8 mouse cellular contexts compared by ENCODE assay signal in genomic region chr9:49341044-49341365, GRCm38 (mm10). TPM values are rescaled to one million over a fixed set of nuclear protein-coding genes. Genes with fewer than 3 reads are reported as not detected.
DNase-seq lines count a peak whose midpoint lies in the region; ATAC-seq and TF ChIP-seq lines count a peak whose summit lies in the region.

No protein-coding gene starts in this region.

- intact Hi-C loops in heart, postnatal 25 days (cut with DNase I), result no loop called here
- intact Hi-C loops in left cerebral cortex, postnatal 25 days (cut with DNase I), result no loop called here

- peaks cover 4% of the 10 kb centered on the region; the same call in 1 of the 2 replicates for H3K4me1 ChIP-seq in heart, embryonic 11.5 days (ENCODE audit: control insufficient read depth, insufficient read depth, low read length)
- peaks cover 5% of the 10 kb centered on the region; the same call in 1 of the 2 replicates for H3K4me1 ChIP-seq in kidney, postnatal 0 days (replicated peaks; ENCODE audit: insufficient read depth, low read length)
- peaks cover 2% of the 10 kb centered on the region; the same call in 1 of the 2 replicates for H3K4me1 ChIP-seq in midbrain, embryonic 11.5 days (ENCODE audit: control insufficient read depth, insufficient read depth, low read length)

- H3K27me3 ChIP-seq in heart, embryonic 11.5 days (ENCODE audit: control insufficient read depth, insufficient read depth, low read length), result peaks cover 29% of the 10 kb centered on the region
- peaks cover 16% of the 10 kb centered on the region for H3K27me3 ChIP-seq in kidney, postnatal 0 days (ENCODE audit: insufficient read depth, low read length)
- peaks cover 26% of the 10 kb centered on the region for H3K27me3 ChIP-seq in midbrain, embryonic 11.5 days (ENCODE audit: control insufficient read depth, insufficient read depth, low read length)

- no peak overlapping the region for H3K9ac ChIP-seq in heart, embryonic 11.5 days (ENCODE audit: low read depth, low read length)
- no peak overlapping the region for H3K9ac ChIP-seq in kidney, postnatal 0 days (ENCODE audit: low read depth, low read length)
- H3K9ac ChIP-seq in midbrain, embryonic 11.5 days (ENCODE audit: low read length), result no peak overlapping the region

- H3K4me3 ChIP-seq in heart, embryonic 11.5 days (ENCODE audit: low read depth, low read length), result peak overlapping the region; percentile 38; the same call in 1 of the 2 replicates
- H3K4me3 ChIP-seq in kidney, postnatal 0 days (replicated peaks; ENCODE audit: low read depth, low read length), result no peak overlapping the region
- peak overlapping the region; percentile 46 for H3K4me3 ChIP-seq in midbrain, embryonic 11.5 days (ENCODE audit: low read depth, low read length)

- H3K9me3 ChIP-seq in heart, embryonic 11.5 days (replicated peaks; ENCODE audit: control insufficient read depth, low read length), result no peaks in the 10 kb centered on the region
- no peaks in the 10 kb centered on the region for H3K9me3 ChIP-seq in kidney, postnatal 0 days (replicated peaks; ENCODE audit: low read length)
- H3K9me3 ChIP-seq in midbrain, embryonic 11.5 days (ENCODE audit: control insufficient read depth, low read length), result no peaks in the 10 kb centered on the region

- no peaks in the 10 kb centered on the region for H3K36me3 ChIP-seq in heart, embryonic 11.5 days (ENCODE audit: control insufficient read depth, insufficient read depth, low read length)
- H3K36me3 ChIP-seq in kidney, postnatal 0 days (ENCODE audit: insufficient read depth, low read length), result no peaks in the 10 kb centered on the region
- H3K36me3 ChIP-seq in midbrain, embryonic 11.5 days (ENCODE audit: control insufficient read depth, insufficient read depth, low read length), result no peaks in the 10 kb centered on the region

- peak overlapping the region; percentile 66 for H3K4me2 ChIP-seq in heart, embryonic 11.5 days
- H3K4me2 ChIP-seq in kidney, postnatal 0 days (ENCODE audit: low read length), result peak overlapping the region; percentile 50; the same call in 1 of the 2 replicates
- peak overlapping the region; percentile 90 for H3K4me2 ChIP-seq in midbrain, embryonic 11.5 days

- H3K27ac ChIP-seq in heart, embryonic 11.5 days (ENCODE audit: low read depth, low read length), result no peak overlapping the region
- no peak overlapping the region for H3K27ac ChIP-seq in kidney, postnatal 0 days
- no peak overlapping the region for H3K27ac ChIP-seq in midbrain, embryonic 11.5 days (ENCODE audit: low read depth, low read length)

- under 1% methylated on average over 10 of the region's 10 CpGs for WGBS in heart, embryonic 11.5 days (ENCODE audit: insufficient replicate concordance)
- 3% methylated on average over 10 of the region's 10 CpGs for WGBS in kidney, postnatal 0 days
- WGBS in midbrain, embryonic 11.5 days, result under 1% methylated on average over 10 of the region's 10 CpGs

- ATAC-seq in heart, embryonic 11.5 days (replicated peaks; ENCODE audit: insufficient number of reproducible peaks, low FRiP score, low TSS enrichment), result no peak
- ATAC-seq in granulocyte monocyte progenitor cell, adult 5-6 weeks (replicated peaks; ENCODE audit: poor library complexity, severe bottlenecking), result 0 out of 2 replicates have a peak, but pooled peaks have one; percentile 30
- no peak for ATAC-seq in kidney, postnatal 0 days (replicated peaks; ENCODE audit: low FRiP score, low read depth)
- no peak for ATAC-seq in midbrain, embryonic 11.5 days (ENCODE audit: low FRiP score)

- no peak for TF ChIP-seq CTCF in kidney, postnatal 0 days (IDR thresholded peaks at IDR 0.05; ENCODE audit: low read depth)

- no peak for DNase-seq in heart, postnatal 25 days (ENCODE audit: low spot score)
- peak; percentile 10 to 20 for DNase-seq in adrenal gland, postnatal 4 days (ENCODE audit: low spot score in 2 of 2)
- peak; percentile 89 for DNase-seq in kidney, postnatal 0 days (ENCODE audit: low spot score)
- DNase-seq in midbrain, embryonic 11.5 days (ENCODE audit: low spot score, missing footprints), result peak; percentile 96
- DNase-seq in left cerebral cortex, postnatal 25 days (ENCODE audit: low spot score in 2 of 2), result no peak
- DNase-seq in gastrocnemius, adult 8-10 months (ENCODE audit: low spot score in 2 of 2), result no peak

RNA-seq across cellular contexts. Expression of gene Drd2, which starts 0.6 kb away (rescaled TPM):
- not detected in 2 replicates for polyA plus RNA-seq in heart, embryonic 11.5 days (2014; fragmentation: Nextera tagmentation; extraction: Ambion mirVana)
- 1 to 10 TPM; 1.0 to 1.4 TPM for total RNA-seq in heart, postnatal 25 days (2021)
- total RNA-seq in adrenal gland, postnatal 4 days (2021), result 1 to 10 TPM; 2.1 to 2.4 TPM
- total RNA-seq in granulocyte monocyte progenitor cell, adult 5-6 weeks (2014; fragmentation: Nextera tagmentation), result not detected in 2 replicates
- not detected in 2 replicates for total RNA-seq in granulocyte monocyte progenitor cell, adult 5-6 weeks (2017)
- not detected in 2 replicates for polyA plus RNA-seq in kidney, postnatal 0 days (2015; fragmentation: Nextera tagmentation; extraction: Ambion mirVana)
- polyA plus RNA-seq in midbrain, embryonic 11.5 days (2014; fragmentation: Nextera tagmentation; extraction: Ambion mirVana), result 0.56 and 0.62 TPM in 2 replicates
- 10 to 100 TPM in 1 of 2 experiments, 1 to 10 TPM in 1; 2.3 to 29.8 TPM for total RNA-seq in left cerebral cortex, postnatal 25 days (2021)
- not detected for total RNA-seq in gastrocnemius, adult 8-10 months (2022)

Comparison
In these comparisons a context has a peak if more than half of its experiments do, and no peak if none do; other contexts are left out.
1. DNase-seq: peak in adrenal gland, postnatal 4 days (2 of 2), kidney, postnatal 0 days (single experiment) and midbrain, embryonic 11.5 days (single experiment); none in heart, postnatal 25 days (single experiment), left cerebral cortex, postnatal 25 days (0 of 2) and gastrocnemius, adult 8-10 months (0 of 2).
2. Peak in every context shown above with its lines, with median percentiles within 50 percentile points of each other: H3K4me2 ChIP-seq.